Mouse (Mus musculus): ENCODE measurements around the gene Fgr. TPM values are rescaled to one million over a fixed set of nuclear protein-coding genes. Genes with fewer than 3 reads are reported as not detected.

The Fgr gene
- polyA plus RNA-seq, 1 experiment from 2014 or later = 0.11 TPM

GRCm38 (mm10) chr4:133049071-133049920, 75.4 kb downstream of the Fgr start:
- no peak overlapping the region for H3K4me3 ChIP-seq
- H3K27ac ChIP-seq = peak overlapping the region; percentile 84
- H3K27me3 ChIP-seq (ENCODE audit: poor library complexity, severe bottlenecking) = no peaks in the 10 kb centered on the region
- peaks cover 96% of the 10 kb centered on the region for H3K4me1 ChIP-seq
- 0 out of 2 replicates have a peak, but pooled peaks cover 6% of the 10 kb centered on the region for H3K36me3 ChIP-seq (replicated peaks)
- DNase-seq (ENCODE audit: extremely low spot score, low spot score) = no peak
- no peaks in the 10 kb centered on the region for H3K9me3 ChIP-seq
- WGBS = 78% methylated on average over 19 of the region's 19 CpGs

- 74% methylated on average over 9 of the region's 9 CpGs for WGBS
- H3K27ac ChIP-seq = peak overlapping the region; percentile 49; the same call in 1 of the 2 replicates
Measured at GRCm38 (mm10) chr4:133050196-133050836, 76.4 kb downstream of the Fgr start.

GRCm38 (mm10) chr4:133050837-133051549, 77.1 kb downstream of the Fgr start:
- Histone ChIP-seq H3K27me3 (ENCODE audit: poor library complexity, severe bottlenecking) (no peaks in the 10 kb centered on the region), H3K4me3 (peak overlapping the region; percentile 18; the same call in 1 of the 2 replicates), H3K36me3 (replicated peaks) (peaks cover 14% of the 10 kb centered on the region), H3K9me3 (no peaks in the 10 kb centered on the region), H3K27ac (peak overlapping the region; percentile 80), H3K4me1 (peaks cover 93% of the 10 kb centered on the region)
- DNase-seq (ENCODE audit: extremely low spot score, low spot score) = no peak
- WGBS = 88% methylated on average over 6 of the region's 6 CpGs

More at GRCm38 (mm10) chr4:133050196-133050836, 76.4 kb downstream of the Fgr start:
- Histone ChIP-seq H3K4me3 (no peak overlapping the region), H3K4me1 (peaks cover 93% of the 10 kb centered on the region), H3K27me3 (ENCODE audit: poor library complexity, severe bottlenecking) (no peaks in the 10 kb centered on the region), H3K36me3 (replicated peaks) (peaks cover 14% of the 10 kb centered on the region), H3K9me3 (no peaks in the 10 kb centered on the region)
- DNase-seq (ENCODE audit: extremely low spot score, low spot score) = no peak

- Histone ChIP-seq H3K9me3 (no peaks in the 10 kb centered on the region), H3K4me1 (peaks cover 93% of the 10 kb centered on the region), H3K27me3 (ENCODE audit: poor library complexity, severe bottlenecking) (no peaks in the 10 kb centered on the region), H3K36me3 (replicated peaks) (peaks cover 14% of the 10 kb centered on the region), H3K4me3 (peak overlapping the region; percentile 18), H3K27ac (peak overlapping the region; percentile 80)
- no peak for DNase-seq (ENCODE audit: extremely low spot score, low spot score)
- WGBS = 23% methylated on average over 14 of the region's 14 CpGs
Measured at GRCm38 (mm10) chr4:133051550-133051865, 77.6 kb downstream of the Fgr start.

Other genes starting within 250 kb of the Fgr start
- gene Xkr8, start 241.5 kb upstream of the Fgr start, polyA plus RNA-seq (2016; fragmentation: Nextera tagmentation; extraction: Ambion mirVana) = 4.4 and 5.0 TPM in 2 replicates
- gene Smpdl3b, start 216.8 kb upstream of the Fgr start, polyA plus RNA-seq (2016; fragmentation: Nextera tagmentation; extraction: Ambion mirVana) = 4.7 and 4.9 TPM in 2 replicates
- 221 and 222 TPM in 2 replicates for gene Rpa2, start 205.8 kb upstream of the Fgr start, polyA plus RNA-seq (2016; fragmentation: Nextera tagmentation; extraction: Ambion mirVana)
- 0.89 and 0.93 TPM in 2 replicates for gene Themis2, start 177.7 kb upstream of the Fgr start, polyA plus RNA-seq (2016; fragmentation: Nextera tagmentation; extraction: Ambion mirVana)
- gene Ppp1r8, start 130.9 kb upstream of the Fgr start, polyA plus RNA-seq (2016; fragmentation: Nextera tagmentation; extraction: Ambion mirVana) = 85.0 and 88.9 TPM in 2 replicates
- 52.8 and 53.9 TPM in 2 replicates for gene Stx12, start 89.6 kb upstream of the Fgr start, polyA plus RNA-seq (2016; fragmentation: Nextera tagmentation; extraction: Ambion mirVana)
- gene Fam76a, start 51.5 kb upstream of the Fgr start, polyA plus RNA-seq (2016; fragmentation: Nextera tagmentation; extraction: Ambion mirVana) = 29.7 and 32.2 TPM in 2 replicates
- 5.8 and 7.4 TPM in 2 replicates for gene Ahdc1, start 37.2 kb downstream of the Fgr start, polyA plus RNA-seq (2016; fragmentation: Nextera tagmentation; extraction: Ambion mirVana)
- 47.4 and 49.1 TPM in 2 replicates for gene Wasf2, start 156.4 kb downstream of the Fgr start, polyA plus RNA-seq (2016; fragmentation: Nextera tagmentation; extraction: Ambion mirVana)
- gene Cd164l2, start 238.0 kb downstream of the Fgr start, polyA plus RNA-seq (2016; fragmentation: Nextera tagmentation; extraction: Ambion mirVana) = 1.2 and 2.5 TPM in 2 replicates
- gene Gpr3, start 238.4 kb downstream of the Fgr start, polyA plus RNA-seq (2016; fragmentation: Nextera tagmentation; extraction: Ambion mirVana) = 0.06 and 0.27 TPM in 2 replicates